Mouse (Mus musculus) ovary, postnatal 36 days (tissue): ENCODE data around the gene Bmpr2.
A peak's percentile ranks its signal among the peaks of the same experiment; 100 is the strongest.

Experiments used
- DNase-seq: peaks from one replicate; pipeline ENCODE4 v3.0.0; 2022; ENCODE audit warnings: low spot score, mixed read lengths

The Bmpr2 gene

DNA sequence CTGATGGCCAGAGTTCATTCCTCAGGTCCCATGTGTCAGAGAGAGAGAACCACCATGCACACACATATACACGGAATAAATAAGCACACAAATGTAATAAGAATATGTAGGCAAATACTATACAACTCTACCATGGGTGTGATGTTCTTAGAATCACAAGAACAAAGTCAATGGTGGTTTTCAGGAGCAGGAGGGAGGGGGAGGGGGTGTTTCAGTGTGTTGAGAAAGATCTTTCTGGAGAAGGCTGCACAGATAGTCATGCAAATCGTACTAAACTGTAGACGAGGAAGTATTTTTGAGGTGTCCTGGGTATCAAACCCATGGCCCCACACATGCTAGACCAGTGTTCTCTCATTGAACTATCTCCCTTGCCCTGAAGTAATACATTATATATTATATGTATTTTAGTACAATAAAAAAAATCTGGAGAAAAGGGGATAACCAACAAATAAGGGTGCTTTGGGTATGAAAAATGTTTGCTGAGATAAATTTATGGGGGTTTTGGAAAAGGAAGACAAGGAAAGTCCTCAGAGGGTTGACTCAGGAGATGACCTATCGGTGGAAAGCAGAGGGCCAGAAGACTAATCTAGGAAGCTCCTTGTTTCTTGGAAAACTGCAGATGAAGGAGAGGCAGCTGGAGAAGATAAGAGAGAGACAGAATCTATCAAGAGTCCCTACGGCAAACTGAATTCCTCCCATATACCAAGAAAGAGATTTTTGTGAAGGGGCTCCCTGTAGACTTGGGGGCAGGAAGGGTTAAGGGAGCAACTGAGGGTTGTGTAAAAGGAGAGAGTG lies 138.1 kb downstream of the Bmpr2 start:
- DNase-seq: no peak

DNA sequence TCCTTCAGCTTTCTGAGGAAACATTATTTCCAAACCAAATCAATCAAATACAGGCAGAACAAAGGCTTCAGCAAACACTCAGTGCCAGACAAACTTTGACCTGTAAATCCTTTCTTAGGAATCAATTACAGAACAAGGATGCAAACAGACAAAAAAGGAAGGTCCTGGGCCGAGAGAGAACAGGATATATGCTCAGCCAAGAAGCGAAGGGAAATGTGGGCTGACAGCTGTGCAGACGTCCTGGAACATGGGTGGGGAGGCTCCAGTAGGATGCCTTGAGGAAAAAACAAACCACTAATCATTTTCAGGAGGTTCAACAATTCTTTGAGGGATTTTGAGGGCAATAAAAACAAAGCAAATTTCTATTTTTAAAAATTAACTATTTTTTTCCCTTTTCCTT lies 139.4 kb downstream of the Bmpr2 start:
- DNase-seq: no peak

- no peak for DNase-seq
These were observed 141.6 kb downstream of the Bmpr2 start for GRCm38 (mm10) chr1:59904630-59905295.

GRCm38 (mm10) chr1:59905916-59906315 lies 142.7 kb downstream of the Bmpr2 start:
- DNase-seq: no peak

DNA sequence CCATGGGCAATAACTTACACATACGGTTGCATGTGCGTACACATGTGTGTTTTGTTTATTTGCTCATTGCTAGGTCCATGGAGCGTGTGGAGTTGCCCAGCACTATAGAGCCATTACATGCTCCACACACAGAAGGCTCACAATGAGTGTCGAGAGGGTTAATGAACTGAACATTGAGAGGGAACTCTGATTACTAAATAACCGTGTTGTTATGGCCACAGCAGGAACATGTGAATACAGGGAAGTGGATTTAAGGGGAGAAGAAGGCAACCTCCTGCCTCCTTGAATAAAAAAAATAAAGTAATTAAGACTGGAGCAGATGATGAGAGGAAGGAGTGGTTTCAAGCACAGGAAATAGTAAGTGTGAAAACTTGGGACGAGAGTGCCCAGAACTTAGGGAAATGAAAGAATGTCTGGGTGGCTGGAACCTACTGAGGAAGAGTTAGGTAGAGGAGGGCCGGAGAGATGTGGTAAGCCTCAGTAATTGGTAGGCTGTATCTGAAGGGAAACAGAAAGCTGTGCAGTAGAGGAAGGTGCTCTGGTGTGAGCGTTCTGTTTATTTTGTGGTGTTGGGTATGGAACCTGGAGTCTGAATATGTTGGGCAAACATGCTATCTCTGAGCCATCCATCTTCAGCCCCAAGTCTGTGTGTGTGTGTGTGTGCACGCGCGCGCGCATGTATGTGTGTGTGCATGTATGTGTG lies 143.8 kb downstream of the Bmpr2 start:
- DNase-seq: no peak

GRCm38 (mm10) chr1:59907700-59908099 lies 144.5 kb downstream of the Bmpr2 start:
- no peak for DNase-seq

DNA sequence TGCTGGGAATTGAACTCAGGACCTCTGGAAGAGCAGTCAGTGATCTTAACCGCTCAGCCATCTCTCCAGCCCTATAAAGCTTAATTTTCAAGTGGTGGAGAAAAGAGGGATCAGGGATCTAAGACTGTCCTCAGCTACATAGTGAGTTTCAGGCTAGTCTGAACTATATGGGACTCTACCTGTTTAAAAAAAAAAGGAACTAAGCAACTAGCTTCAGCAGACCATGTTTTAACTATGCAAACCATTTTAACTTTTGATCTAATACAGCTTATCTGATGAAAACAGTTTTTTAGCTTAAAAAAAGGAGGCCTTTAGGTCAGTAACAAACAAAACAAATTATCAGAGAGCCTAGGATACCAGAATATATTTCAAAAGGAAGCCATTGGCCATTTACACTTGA lies 147.7 kb downstream of the Bmpr2 start:
- no peak for DNase-seq

DNA sequence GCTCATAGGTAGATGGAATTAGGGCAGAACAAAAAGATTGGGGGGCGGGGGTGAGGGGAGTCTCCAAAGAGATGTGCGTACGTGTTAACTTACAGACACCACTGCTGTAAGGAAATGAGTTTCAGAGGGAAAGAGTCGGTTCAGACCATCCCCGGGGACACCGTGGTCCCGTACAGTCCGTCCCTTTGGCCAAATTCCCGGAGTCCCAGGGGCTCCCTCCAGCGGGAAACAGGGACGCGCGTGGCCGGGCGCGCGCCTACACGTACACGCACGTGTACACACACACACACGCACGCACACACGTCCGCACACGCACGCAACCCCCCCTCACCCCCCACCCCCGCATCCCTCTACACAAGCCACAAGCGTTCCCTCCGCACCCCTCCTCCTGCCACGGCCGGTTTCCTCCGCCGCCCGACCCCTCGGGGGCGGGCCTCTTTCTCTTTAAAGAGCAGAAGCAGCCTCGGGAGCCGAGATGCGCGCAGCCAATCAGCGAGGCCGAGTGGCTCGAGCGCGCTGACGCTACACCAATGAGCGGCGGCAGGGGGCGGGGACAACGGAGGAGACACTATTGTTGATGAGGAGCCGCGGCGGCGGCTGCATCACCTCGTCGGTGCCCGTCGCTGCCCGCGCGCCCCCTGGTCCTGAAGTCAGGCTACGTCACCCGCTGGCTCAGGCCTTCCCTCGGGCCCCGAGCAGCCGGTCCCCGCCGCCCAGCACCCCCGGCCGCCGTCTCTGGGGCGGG lies 149.4 kb downstream of the Bmpr2 start, which contains the start of gene Fam117b:
TSS of gene Fam117b (plus strand) at position 594 of the 745 bp plus-strand sequence.
- peak; percentile 97 for DNase-seq

DNA sequence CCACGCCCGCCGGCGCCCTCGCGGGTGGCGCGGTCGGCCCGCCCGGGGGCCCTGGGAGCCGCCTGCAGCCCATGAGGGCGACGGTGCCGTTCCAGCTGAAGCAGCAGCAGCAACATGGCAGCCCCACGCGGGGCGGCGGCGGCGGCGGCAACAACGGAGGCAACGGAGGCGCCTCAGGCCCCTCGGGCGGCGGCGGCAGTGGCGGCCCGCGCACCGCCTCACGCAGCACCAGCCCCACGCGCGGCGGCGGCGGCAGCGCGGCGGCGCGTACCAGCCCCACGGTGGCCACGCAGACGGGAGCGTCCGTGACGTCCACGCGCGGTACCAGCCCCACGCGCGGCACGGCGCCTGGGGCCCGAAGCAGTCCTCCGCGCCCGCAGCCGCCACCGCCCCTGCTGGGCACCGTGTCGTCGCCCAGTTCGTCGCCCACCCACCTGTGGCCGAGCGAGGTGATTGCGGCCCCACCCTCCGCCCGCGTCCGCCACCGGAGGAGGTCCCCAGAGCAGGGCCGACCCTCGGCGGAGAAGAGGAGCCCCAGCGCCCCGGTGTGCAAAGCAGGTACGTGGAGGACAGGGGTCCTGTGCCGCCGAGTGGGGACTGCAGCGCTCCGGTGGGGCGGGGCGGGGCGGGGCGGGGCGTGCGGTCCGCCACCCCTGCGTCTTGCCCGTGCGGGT lies 150.1 kb downstream of the Bmpr2 start:
- DNase-seq: peak; percentile 46

- no peak for DNase-seq
These were observed 150.6 kb downstream of the Bmpr2 start for GRCm38 (mm10) chr1:59913869-59914225.

GRCm38 (mm10) chr1:59914799-59915198 lies 151.6 kb downstream of the Bmpr2 start:
- DNase-seq: no peak

DNA sequence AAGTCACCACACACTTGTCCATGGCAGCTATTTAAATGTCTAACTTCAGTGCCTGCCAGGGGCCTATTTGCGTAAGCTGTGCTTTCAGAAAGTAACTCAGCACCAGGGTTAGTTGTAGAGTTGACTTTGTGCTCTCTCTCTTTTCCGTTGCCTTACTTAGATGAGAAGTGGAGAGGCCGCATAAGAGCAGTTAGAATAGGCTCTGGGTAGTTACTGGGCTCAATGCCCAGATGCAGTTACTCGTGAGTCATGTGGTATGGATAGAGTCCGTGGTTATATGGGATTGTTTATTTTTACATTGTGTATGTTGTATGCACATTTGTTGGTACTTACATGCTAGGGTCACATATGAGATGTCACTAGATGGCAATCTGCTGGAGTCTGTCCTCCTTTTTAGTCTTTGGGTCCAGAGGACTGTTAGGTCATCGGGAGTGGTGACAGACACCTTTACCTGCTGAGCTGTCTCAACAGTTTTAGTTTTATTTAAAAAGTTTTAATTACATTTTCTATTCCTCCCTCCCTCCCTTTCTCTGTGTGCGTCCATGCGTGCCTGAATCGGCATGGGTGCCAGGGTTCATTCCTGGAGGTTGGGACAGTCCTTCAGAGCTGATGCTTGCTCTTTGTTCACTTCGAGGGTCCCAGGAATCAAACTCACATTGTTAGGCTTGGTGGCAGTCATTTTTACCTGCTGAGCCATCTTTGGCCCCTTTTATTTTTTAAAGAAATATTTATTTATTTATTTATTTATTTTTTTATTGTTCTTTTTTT lies 152.8 kb downstream of the Bmpr2 start:
- DNase-seq: no peak

GRCm38 (mm10) chr1:59917401-59917800 lies 154.2 kb downstream of the Bmpr2 start:
- DNase-seq: no peak

- no peak for DNase-seq
These were observed 154.9 kb downstream of the Bmpr2 start for GRCm38 (mm10) chr1:59918075-59918474.

- no peak for DNase-seq
These were observed 160.0 kb downstream of the Bmpr2 start for GRCm38 (mm10) chr1:59923201-59923600.

GRCm38 (mm10) chr1:59923673-59924072 lies 160.5 kb downstream of the Bmpr2 start:
- DNase-seq: no peak

DNA sequence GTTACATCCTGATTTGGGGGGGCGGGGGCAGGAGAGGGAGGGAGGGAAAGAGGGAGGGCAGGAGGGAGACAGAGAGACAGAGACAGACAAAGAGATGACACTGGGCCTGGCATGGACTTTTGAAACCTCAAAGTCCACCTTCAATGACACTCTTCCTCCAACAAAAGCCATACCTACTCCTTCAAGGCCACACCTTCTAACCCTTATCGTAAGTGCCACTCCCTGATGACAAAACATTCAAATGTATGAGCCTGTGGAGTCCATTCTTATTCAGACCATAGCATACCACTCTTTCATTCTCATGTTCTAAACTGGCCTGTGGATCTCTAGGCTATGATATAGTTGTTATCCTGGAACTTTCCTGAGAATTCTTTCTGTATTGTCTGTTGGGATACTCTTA lies 161.2 kb downstream of the Bmpr2 start:
- no peak for DNase-seq

GRCm38 (mm10) chr1:59926021-59926672 lies 162.9 kb downstream of the Bmpr2 start:
- no peak for DNase-seq

GRCm38 (mm10) chr1:59927131-59927680 lies 164.0 kb downstream of the Bmpr2 start:
- no peak for DNase-seq
